Mouse (Mus musculus): ENCODE measurements at regions not wholly inside any gene's neighbourhood (a gene's known extent, or its start where the extent isn't known, plus 50 kb on each side); places are given as distances from the start of the nearest gene placed in this dataset.

- 68% methylated on average over 3 of the region's 3 CpGs for WGBS
Measured at GRCm38 (mm10) chr17:85866581-85866980, 178.5 kb upstream of the Six2 start.

GRCm38 (mm10) chr17:85865940-85866339 is 177.9 kb upstream of the Six2 start:
- H3K9ac ChIP-seq (ENCODE audit: low read depth, low read length): no peak overlapping the region
- H3K4me2 ChIP-seq (replicated peaks; ENCODE audit: low read depth): no peak overlapping the region
- no peak for ATAC-seq
- H3K9me3 ChIP-seq (ENCODE audit: control insufficient read depth): no peaks in the 10 kb centered on the region
- WGBS: 89% methylated on average over 4 of the region's 4 CpGs
- no peaks in the 10 kb centered on the region for H3K4me1 ChIP-seq (replicated peaks; ENCODE audit: control insufficient read depth, insufficient read depth, low read length)
- H3K27me3 ChIP-seq (replicated peaks; ENCODE audit: control insufficient read depth, insufficient read depth, low read length): no peaks in the 10 kb centered on the region
- H3K4me3 ChIP-seq (ENCODE audit: low read depth, low read length): no peak overlapping the region
- no peak for TF ChIP-seq CTCF (IDR thresholded peaks at IDR 0.05; ENCODE audit: low read depth)
- H3K36me3 ChIP-seq (ENCODE audit: control insufficient read depth, insufficient read depth): no peaks in the 10 kb centered on the region
- H3K27ac ChIP-seq (ENCODE audit: low read depth, low read length): no peak overlapping the region

More at GRCm38 (mm10) chr17:85866581-85866980, 178.5 kb upstream of the Six2 start:
- Histone ChIP-seq H3K27me3 (replicated peaks; ENCODE audit: control insufficient read depth, insufficient read depth, low read length) (no peaks in the 10 kb centered on the region), H3K9ac (ENCODE audit: low read depth, low read length) (no peak overlapping the region), H3K4me3 (ENCODE audit: low read depth, low read length) (no peak overlapping the region), H3K4me2 (replicated peaks; ENCODE audit: low read depth) (no peak overlapping the region), H3K36me3 (ENCODE audit: control insufficient read depth, insufficient read depth) (no peaks in the 10 kb centered on the region), H3K27ac (ENCODE audit: low read depth, low read length) (no peak overlapping the region), H3K4me1 (replicated peaks; ENCODE audit: control insufficient read depth, insufficient read depth, low read length) (no peaks in the 10 kb centered on the region), H3K9me3 (ENCODE audit: control insufficient read depth) (no peaks in the 10 kb centered on the region)
- TF ChIP-seq CTCF (IDR thresholded peaks at IDR 0.05; ENCODE audit: low read depth): no peak
- no peak for ATAC-seq

- Histone ChIP-seq H3K4me2 (replicated peaks; ENCODE audit: low read depth) (no peak overlapping the region), H3K9ac (ENCODE audit: low read depth, low read length) (no peak overlapping the region), H3K36me3 (ENCODE audit: control insufficient read depth, insufficient read depth) (no peaks in the 10 kb centered on the region), H3K27me3 (replicated peaks; ENCODE audit: control insufficient read depth, insufficient read depth, low read length) (no peaks in the 10 kb centered on the region), H3K9me3 (ENCODE audit: control insufficient read depth) (no peaks in the 10 kb centered on the region), H3K4me3 (ENCODE audit: low read depth, low read length) (no peak overlapping the region), H3K4me1 (replicated peaks; ENCODE audit: control insufficient read depth, insufficient read depth, low read length) (no peaks in the 10 kb centered on the region), H3K27ac (ENCODE audit: low read depth, low read length) (no peak overlapping the region)
- 84% methylated on average over 9 of the region's 9 CpGs for whole genome bisulfite sequencing
- no peak for TF ChIP-seq CTCF (IDR thresholded peaks at IDR 0.05; ENCODE audit: low read depth)
- ATAC-seq: no peak
Measured at GRCm38 (mm10) chr17:85861328-85861727, 173.3 kb upstream of the Six2 start.

DNA sequence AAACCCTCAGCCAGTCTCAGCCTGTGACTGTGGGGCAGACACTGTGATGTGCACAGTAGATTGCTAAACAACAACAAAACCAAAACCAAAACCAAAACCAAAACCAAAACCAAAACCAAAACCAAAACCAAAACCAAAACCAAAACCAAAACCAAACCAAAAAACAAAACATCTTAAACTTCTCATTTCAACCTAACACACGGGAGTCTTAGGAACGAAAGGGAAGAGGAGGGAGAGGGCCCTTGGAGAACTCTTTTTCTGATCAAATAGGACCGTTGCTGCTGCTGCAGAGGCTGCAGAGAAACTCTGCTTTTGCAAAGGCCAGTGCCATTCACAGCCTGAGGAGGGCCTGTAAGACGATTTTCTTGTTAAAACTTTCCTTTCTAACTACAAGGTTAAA is 172.7 kb upstream of the Six2 start:
- H3K27me3 ChIP-seq (replicated peaks; ENCODE audit: control insufficient read depth, insufficient read depth, low read length): no peaks in the 10 kb centered on the region
- H3K36me3 ChIP-seq (ENCODE audit: control insufficient read depth, insufficient read depth): no peaks in the 10 kb centered on the region
- no peak for TF ChIP-seq CTCF (IDR thresholded peaks at IDR 0.05; ENCODE audit: low read depth)
- no peak overlapping the region for H3K4me2 ChIP-seq (replicated peaks; ENCODE audit: low read depth)
- no peak overlapping the region for H3K27ac ChIP-seq (ENCODE audit: low read depth, low read length)
- ATAC-seq: no peak
- 71% methylated on average over 4 of the region's 4 CpGs for WGBS
- no peaks in the 10 kb centered on the region for H3K4me1 ChIP-seq (replicated peaks; ENCODE audit: control insufficient read depth, insufficient read depth, low read length)
- H3K9me3 ChIP-seq (ENCODE audit: control insufficient read depth): no peaks in the 10 kb centered on the region
- H3K9ac ChIP-seq (ENCODE audit: low read depth, low read length): no peak overlapping the region
- H3K4me3 ChIP-seq (ENCODE audit: low read depth, low read length): no peak overlapping the region

DNA sequence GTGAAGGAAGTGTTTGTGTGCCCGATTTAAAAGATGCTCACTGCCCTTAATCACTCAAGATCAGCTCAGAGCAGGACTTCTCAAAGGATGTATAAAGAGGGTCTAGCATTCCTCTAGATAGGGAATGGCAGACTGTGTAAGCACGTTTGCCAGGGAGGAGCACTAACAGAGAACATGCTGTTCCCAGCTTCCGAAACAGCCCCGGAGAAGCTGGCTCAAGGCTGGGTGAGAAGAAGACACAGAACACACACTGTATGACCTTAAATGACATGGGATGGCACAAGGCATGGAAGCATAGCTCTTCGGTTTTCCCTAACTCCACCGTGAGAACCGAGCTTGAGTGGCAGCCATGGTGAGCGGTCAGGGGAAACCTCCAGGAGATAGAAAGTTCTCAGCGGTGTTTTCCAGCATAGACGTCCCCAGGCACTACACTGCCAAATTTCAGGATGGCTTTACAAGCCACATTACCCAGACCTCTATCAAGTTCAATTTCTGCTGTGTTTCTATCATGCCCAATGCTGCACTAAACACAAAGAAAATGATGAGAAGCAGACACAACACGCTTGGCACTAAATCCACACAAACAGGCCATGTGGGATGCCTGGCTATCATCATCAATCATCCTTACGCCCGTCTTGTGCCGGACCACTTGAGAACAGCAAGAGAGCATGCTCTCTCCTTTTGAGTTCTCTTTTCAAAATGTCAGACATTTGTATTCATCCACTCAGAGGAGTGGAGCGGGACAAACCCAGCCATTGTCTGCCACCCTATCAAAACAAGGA is 172.0 kb upstream of the Six2 start:
- 69% methylated on average over 15 of the region's 15 CpGs for WGBS
- TF ChIP-seq CTCF (IDR thresholded peaks at IDR 0.05; ENCODE audit: low read depth): no peak
- no peak overlapping the region for H3K4me3 ChIP-seq (ENCODE audit: low read depth, low read length)
- no peak overlapping the region for H3K4me2 ChIP-seq (replicated peaks; ENCODE audit: low read depth)
- no peak overlapping the region for H3K9ac ChIP-seq (ENCODE audit: low read depth, low read length)
- no peaks in the 10 kb centered on the region for H3K27me3 ChIP-seq (replicated peaks; ENCODE audit: control insufficient read depth, insufficient read depth, low read length)
- no peak for ATAC-seq
- no peaks in the 10 kb centered on the region for H3K36me3 ChIP-seq (ENCODE audit: control insufficient read depth, insufficient read depth)
- no peaks in the 10 kb centered on the region for H3K4me1 ChIP-seq (replicated peaks; ENCODE audit: control insufficient read depth, insufficient read depth, low read length)
- H3K27ac ChIP-seq (ENCODE audit: low read depth, low read length): no peak overlapping the region
- H3K9me3 ChIP-seq (ENCODE audit: control insufficient read depth): no peaks in the 10 kb centered on the region

DNA sequence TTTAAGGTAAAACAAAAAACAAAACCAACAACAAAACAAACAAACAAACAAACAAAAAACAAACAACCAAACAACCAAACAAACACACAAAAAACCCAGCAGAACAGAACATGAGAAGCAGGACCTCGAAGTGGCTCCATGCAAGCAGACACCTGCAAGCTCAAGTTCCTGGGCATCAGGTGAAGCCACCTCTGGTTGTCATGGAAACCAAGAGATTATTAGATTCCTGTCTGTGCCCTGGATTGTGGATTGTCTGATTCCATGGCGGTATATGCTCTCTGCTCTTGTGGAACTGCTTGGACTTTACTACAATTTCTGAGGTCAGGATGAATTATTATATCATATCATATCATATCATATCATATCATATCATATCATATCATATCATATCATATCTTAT is 170.4 kb upstream of the Six2 start:
- 76% methylated on average over 2 of the region's 2 CpGs for WGBS
- ATAC-seq: no peak
- no peaks in the 10 kb centered on the region for H3K36me3 ChIP-seq (ENCODE audit: control insufficient read depth, insufficient read depth)
- H3K4me1 ChIP-seq (replicated peaks; ENCODE audit: control insufficient read depth, insufficient read depth, low read length): no peaks in the 10 kb centered on the region
- no peak overlapping the region for H3K27ac ChIP-seq (ENCODE audit: low read depth, low read length)
- H3K9ac ChIP-seq (ENCODE audit: low read depth, low read length): no peak overlapping the region
- no peak overlapping the region for H3K4me3 ChIP-seq (ENCODE audit: low read depth, low read length)
- no peaks in the 10 kb centered on the region for H3K9me3 ChIP-seq (ENCODE audit: control insufficient read depth)
- H3K4me2 ChIP-seq (replicated peaks; ENCODE audit: low read depth): no peak overlapping the region
- no peak for TF ChIP-seq CTCF (IDR thresholded peaks at IDR 0.05; ENCODE audit: low read depth)
- H3K27me3 ChIP-seq (replicated peaks; ENCODE audit: control insufficient read depth, insufficient read depth, low read length): no peaks in the 10 kb centered on the region

Measured in intestine, postnatal 0 days (tissue).